Mouse (Mus musculus): ENCODE measurements around the gene Ccdc63.

Ccdc63 gene

GRCm38 (mm10) chr5:122125211-122125760, 15.3 kb downstream of the Ccdc63 start:
- no peak for DNase-seq (ENCODE audit: low spot score)

- DNase-seq (ENCODE audit: low spot score), result no peak
Observed at GRCm38 (mm10) chr5:122116243-122116642, 24.4 kb downstream of the Ccdc63 start.

DNA sequence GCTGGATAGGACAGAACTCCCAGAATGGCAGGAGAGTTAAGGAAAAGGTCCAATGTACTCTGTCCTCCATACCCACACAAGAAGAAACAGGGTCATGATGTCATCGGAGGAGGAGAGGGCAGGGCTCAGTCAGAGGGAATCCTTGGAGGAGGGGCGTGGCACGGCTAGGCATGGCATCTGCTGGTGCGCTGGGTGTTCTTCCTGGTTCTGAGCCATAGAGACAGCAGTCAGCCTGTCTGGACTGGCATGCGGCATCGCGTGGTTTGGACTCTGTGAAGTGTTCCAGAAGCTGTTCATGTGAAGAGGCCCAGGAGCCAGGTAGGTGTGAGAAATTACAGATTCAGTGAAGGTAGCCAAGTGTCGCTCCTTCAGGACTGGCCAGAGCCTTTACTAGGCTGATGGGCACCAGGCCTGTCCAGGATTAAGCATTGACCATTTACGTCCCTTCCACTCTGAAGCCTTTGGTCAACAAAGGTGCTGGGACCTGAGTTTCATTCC, 25.3 kb downstream of the Ccdc63 start:
- no peak for DNase-seq (ENCODE audit: low spot score)

- DNase-seq (ENCODE audit: low spot score), result peak; percentile 53
Observed at GRCm38 (mm10) chr5:122114176-122114575, 26.4 kb downstream of the Ccdc63 start.

- no peak for DNase-seq (ENCODE audit: low spot score)
Observed at GRCm38 (mm10) chr5:122113450-122113849, 27.2 kb downstream of the Ccdc63 start.

- DNase-seq (ENCODE audit: low spot score), result no peak
Observed at GRCm38 (mm10) chr5:122111933-122112248, 28.7 kb downstream of the Ccdc63 start.

GRCm38 (mm10) chr5:122111091-122111932, 29.3 kb downstream of the Ccdc63 start:
- DNase-seq (ENCODE audit: low spot score), result no peak

DNA sequence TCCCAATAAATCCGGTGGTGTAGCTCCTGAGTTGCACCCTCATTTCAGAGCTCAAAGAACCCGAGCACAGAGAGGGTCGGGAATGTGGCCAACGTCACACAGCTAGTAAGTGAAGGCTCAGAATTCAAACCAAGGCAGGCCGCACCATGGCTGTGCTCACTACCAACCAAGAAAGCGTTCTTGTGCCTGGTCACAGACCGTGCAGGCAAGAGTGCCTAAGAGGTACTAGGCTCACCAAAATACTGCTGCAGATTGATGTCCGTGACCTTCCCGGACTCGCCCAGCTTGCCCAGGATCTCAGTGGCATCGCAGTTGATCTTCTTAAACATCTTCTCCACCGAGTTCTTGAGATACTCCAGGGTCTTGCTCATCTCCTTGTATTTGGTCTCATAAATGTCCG, 30.0 kb downstream of the Ccdc63 start:
- DNase-seq (ENCODE audit: low spot score), result no peak

DNA sequence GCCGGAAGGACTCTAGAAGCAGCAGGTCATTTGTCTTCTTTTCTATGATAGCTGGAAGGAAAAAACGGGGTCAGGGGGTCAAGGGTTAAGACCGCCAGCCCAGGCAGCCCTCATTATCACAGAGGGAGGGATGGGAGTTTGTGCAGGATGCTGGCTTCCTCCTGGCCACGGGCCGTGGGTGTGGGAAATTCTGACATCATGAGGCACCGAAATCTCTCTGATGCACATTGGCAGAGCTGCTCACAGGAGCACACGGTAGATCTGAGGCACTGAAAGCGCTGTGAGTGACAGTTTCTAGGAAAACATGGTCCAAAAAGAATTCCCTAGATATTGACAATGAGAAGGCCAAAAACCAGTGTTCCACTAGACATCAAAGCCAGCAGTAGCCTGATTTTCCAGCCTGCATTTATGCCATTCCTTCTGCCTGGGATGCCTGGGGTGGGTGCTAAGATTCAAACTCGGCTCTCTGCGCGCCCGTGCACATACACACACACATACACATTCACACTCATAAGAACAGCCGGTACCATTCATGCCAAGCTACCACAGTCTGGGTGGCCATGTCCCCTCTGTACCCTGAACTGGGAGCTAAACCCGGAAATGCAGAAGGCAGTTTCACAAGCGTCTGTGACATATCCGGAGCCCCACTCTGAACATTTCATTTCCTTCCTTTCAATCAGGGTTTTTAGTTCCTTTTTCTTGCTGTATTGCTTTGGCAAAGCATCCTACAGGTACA, 31.1 kb downstream of the Ccdc63 start:
- DNase-seq (ENCODE audit: low spot score), result no peak

GRCm38 (mm10) chr5:122108104-122108503, 32.5 kb downstream of the Ccdc63 start:
- no peak for DNase-seq (ENCODE audit: low spot score)

GRCm38 (mm10) chr5:122106212-122106611, 34.4 kb downstream of the Ccdc63 start:
- no peak for DNase-seq (ENCODE audit: low spot score)

DNA sequence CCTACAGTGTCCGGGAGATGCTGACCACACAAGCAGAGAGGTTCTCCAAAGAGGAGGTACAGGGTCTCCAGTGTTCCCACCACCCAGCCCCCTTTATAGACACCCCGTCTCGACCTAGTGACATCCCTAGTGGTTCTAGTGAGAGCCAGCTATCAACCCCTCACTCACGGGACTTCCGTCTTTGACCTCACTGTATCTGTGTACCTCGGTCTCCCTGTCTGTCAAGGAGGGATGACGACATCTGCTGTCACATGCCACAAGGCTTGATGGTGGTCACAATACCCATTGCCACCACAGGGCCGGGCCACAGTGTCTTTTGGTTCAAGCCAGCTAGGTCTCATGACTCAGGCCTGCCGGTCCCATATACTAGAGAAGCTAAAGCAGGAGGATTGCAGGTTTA, 35.6 kb downstream of the Ccdc63 start:
- DNase-seq (ENCODE audit: low spot score), result no peak

DNA sequence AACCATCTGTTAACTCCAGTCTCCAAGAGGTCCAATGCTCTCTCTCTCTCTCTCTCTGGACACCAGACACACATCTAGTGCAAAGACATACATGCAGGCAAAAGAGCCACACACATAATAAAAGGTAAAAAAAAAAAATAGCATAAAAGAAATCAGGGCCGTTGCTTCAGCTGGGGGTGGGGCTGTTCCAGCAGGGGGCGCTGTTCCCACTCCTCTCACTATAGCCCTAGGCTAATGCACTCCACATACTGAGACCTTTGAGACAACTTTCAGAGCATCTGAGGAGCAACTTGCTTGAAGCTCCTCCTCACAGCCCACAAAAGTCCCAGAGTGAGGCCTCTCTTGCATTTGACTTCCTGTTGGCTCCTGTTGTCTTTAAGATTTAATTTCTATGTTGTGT, 36.4 kb downstream of the Ccdc63 start:
- DNase-seq (ENCODE audit: low spot score), result no peak

DNA sequence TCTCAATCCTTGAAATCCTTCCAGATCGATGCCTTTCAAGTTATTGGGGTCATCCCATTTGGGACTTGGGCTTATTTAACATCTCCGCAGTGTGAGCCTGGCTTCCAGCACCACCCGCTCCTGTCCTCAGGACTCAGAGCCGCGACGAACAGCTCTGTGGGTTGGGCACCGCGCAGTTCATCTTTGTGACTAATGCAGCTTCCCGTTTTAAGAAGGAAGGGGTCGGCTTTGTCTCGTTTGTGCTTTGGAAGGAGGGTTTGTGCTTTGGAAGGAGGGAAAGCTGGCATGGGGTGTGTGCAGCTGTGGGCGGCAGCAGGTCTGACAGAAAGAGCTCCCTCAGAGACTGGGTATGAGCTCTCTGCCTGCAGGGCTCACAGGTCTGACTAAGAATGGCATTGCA, 37.5 kb downstream of the Ccdc63 start:
- no peak for DNase-seq (ENCODE audit: low spot score)

- DNase-seq (ENCODE audit: low spot score), result no peak
Observed at GRCm38 (mm10) chr5:122102476-122103050, 38.1 kb downstream of the Ccdc63 start.

DNA sequence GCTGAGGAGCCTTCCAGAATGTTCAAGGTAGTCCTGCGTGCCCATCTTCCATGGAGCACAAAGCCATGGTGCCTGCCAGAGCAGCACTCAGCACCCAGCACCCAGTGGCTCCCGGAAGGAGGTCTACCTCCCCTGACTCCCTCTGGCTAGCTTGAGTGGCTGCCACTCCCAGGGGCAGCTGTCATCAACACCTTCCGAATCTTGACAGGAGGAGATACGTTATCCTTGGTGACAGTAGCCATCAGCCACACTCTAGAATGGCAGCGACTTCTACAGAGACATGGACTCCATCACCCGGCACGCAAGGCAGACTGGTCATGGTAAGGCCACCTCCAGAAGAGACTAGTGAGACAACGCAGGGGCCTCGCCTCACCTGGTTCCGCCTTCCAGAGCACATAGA, 46.2 kb downstream of the Ccdc63 start:
- DNase-seq (ENCODE audit: low spot score), result no peak

DNA sequence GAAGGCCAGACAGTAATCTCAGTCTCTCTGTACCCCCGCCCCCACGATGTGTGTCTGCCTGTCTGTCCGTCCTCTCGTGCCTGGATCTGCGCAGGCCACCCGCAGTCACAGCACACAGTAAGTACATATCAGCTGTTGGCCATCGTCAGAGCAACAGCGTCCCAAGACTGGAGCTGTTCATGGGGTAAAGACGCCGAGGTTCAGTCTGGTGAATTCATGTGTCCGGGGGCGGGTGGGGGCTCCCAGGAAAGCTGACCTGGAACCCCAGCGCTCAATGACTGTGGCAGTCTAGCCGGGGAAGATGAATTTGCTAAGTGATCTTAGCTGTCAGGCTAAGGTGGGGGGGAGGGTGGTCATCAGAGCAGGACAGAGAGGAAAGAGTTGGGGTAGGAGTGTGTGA, 46.9 kb downstream of the Ccdc63 start:
- DNase-seq (ENCODE audit: low spot score), result no peak

DNA sequence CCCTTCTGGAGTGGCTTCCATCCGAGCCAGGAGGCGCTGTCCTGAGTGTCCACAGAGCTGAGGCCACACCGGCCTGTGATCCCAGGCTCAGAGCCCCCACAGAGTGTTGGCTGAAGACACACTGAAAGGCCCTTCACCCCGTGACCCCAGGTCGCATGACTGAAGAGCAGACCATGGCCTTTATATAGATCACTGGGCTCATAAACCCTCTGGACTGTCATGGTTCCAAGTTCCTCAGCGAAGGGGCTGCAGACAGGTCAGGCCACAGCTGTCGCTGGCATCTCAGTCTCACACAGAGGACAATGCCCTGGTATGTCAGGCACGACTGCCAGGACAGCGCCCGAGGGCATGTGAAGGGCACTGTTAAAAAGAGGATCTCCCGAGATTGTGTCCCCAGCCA, 47.8 kb downstream of the Ccdc63 start:
- DNase-seq (ENCODE audit: low spot score), result no peak

DNA sequence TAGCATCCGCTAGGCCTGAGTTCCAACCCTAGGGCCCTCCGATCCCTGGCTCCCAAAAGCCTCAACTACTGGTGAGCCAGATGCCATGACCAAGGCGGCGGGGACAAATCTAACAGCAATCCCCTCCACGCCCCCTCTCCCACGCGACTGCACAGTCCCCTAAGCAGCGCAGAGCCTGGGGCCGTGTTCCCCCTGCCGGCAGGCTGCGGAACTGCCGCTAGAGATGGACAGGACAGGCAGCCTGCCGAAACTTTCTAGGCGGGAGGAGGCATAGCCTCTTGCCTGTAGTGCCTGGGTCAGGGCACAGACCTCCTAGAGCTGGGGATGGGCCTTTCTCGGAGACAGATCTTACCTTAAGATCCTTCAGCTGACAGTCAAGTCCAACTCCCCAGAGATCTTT, 49.6 kb downstream of the Ccdc63 start:
- DNase-seq (ENCODE audit: low spot score), result no peak

DNA sequence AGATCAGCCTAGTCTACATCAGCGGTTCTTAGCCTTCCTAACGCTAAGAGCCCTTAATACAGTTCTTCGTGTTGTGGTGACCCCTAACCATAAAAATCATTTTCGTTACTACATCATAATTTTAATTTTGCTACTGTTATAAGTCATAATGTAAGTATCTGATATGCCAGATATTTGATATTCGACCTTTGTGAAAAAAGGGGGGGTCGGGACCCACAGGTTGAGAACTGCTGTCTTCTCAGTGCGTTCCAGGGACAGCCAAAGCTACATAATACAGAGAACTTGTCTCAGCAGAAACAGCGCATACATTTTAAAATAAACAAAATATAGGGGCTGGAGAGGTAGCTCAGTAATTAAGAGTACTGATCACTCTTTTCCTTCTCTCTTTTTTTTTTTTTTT, 51.0 kb downstream of the Ccdc63 start:
- DNase-seq (ENCODE audit: low spot score), result no peak

- peak; percentile 80 for DNase-seq (ENCODE audit: low spot score)
Observed at GRCm38 (mm10) chr5:122088917-122089316, 51.7 kb downstream of the Ccdc63 start.

DNA sequence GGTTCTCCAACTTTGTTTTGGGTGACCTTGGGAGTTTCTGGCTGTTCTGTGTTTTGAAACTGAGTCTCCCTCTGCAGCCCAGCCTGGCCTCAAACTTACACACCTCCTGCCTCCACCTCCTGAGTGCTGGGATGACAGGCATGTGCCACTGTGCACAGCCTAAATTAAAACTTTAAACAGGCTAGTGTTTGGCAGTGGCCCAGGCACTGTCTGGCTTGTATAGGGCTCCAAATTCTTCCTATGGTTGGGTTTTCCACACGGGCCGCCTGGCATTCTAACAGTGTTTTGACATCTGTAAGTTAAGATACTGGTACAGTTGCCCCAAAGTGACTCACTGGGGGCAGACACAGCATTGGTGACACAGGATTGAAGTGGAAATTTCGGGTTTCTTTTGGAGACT, 54.5 kb downstream of the Ccdc63 start:
- DNase-seq (ENCODE audit: low spot score), result no peak

DNA sequence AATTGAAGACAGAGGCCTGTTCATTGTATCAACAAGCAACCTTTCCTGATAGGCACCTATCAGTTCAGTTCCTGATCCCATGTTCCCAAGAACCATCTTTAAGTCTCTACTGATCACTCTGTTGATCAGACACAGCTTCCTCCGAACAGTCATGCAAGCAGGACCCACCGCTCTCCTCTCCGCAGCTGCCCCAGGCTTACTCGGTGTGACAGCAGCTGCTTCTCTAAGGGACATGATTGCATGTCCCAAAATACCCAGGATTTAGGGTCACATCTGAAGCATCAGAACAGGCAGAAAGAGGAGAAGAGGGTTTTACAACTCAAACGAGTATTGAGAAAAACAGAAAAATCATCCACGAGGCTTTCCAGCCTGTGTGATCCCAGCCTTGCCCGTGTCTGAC, 55.3 kb downstream of the Ccdc63 start:
- no peak for DNase-seq (ENCODE audit: low spot score)
